8 mouse cellular contexts compared by ENCODE assay signal in genomic region chr2:169723645-169724462, GRCm38 (mm10).
A peak's percentile ranks its signal among the peaks of the same experiment; 100 is the strongest.
DNase-seq lines count a peak whose midpoint lies in the region; ATAC-seq and TF ChIP-seq lines count a peak whose summit lies in the region.

No protein-coding gene starts in this region.

- peak overlapping the region; percentile 60 for H3K4me3 ChIP-seq in gastrocnemius, adult 2 months
- no peak overlapping the region for H3K4me3 ChIP-seq in heart, embryonic 12.5 days
- H3K4me3 ChIP-seq in kidney, embryonic 16.5 days (ENCODE audit: low read length) = no peak overlapping the region

- 36% methylated on average over 24 of the region's 24 CpGs for WGBS in heart, embryonic 12.5 days
- WGBS in kidney, embryonic 16.5 days = 33% methylated on average over 24 of the region's 24 CpGs

- H3K9ac ChIP-seq in heart, embryonic 12.5 days = no peak overlapping the region
- peak overlapping the region; percentile 45 for H3K9ac ChIP-seq in kidney, embryonic 16.5 days (replicated peaks; ENCODE audit: low read length)

- H3K9me3 ChIP-seq in heart, embryonic 12.5 days (replicated peaks) = no peaks in the 10 kb centered on the region
- H3K9me3 ChIP-seq in kidney, embryonic 16.5 days (ENCODE audit: low read length) = no peaks in the 10 kb centered on the region

- H3K27ac ChIP-seq in gastrocnemius, adult 2 months = peak overlapping the region; percentile 90
- peak overlapping the region; percentile 65 for H3K27ac ChIP-seq in heart, embryonic 12.5 days (ENCODE audit: poor library complexity, severe bottlenecking)
- peak overlapping the region; percentile 73 for H3K27ac ChIP-seq in kidney, embryonic 16.5 days (ENCODE audit: low read length)

- intact Hi-C loops in gastrocnemius, adult 2 months (cut with DNase I) = loop anchor here (1.0 kb wide), 1 partner anchor 27 kb away; no protein-coding TSS in a partner anchor

- no peaks in the 10 kb centered on the region for H3K36me3 ChIP-seq in heart, embryonic 12.5 days
- no peaks in the 10 kb centered on the region for H3K36me3 ChIP-seq in kidney, embryonic 16.5 days (ENCODE audit: insufficient read depth, low read length)

- no peaks in the 10 kb centered on the region for H3K27me3 ChIP-seq in heart, embryonic 12.5 days (replicated peaks)
- no peaks in the 10 kb centered on the region for H3K27me3 ChIP-seq in kidney, embryonic 16.5 days (ENCODE audit: insufficient read depth, low read length)

- no peak for DNase-seq in gastrocnemius, adult 2 months
- no peak for DNase-seq in gastrocnemius, postnatal 10 days
- DNase-seq in lung, postnatal 14 days = peak; percentile 51
- no peak for DNase-seq in ovary, postnatal 36 days (ENCODE audit: low spot score)
- DNase-seq in spleen, postnatal 10 days (ENCODE audit: low spot score in 2 of 2) = no peak

- TF ChIP-seq CTCF in gastrocnemius, adult 2 months (IDR thresholded peaks at IDR 0.05) = no peak

- peaks cover 17% of the 10 kb centered on the region for H3K4me1 ChIP-seq in heart, embryonic 12.5 days (replicated peaks)
- peaks cover 52% of the 10 kb centered on the region for H3K4me1 ChIP-seq in kidney, embryonic 16.5 days (ENCODE audit: insufficient read depth, low read length)

- H3K4me2 ChIP-seq in heart, embryonic 12.5 days = peak overlapping the region; percentile 34
- peak overlapping the region; percentile 19; the same call in 1 of the 2 replicates for H3K4me2 ChIP-seq in kidney, embryonic 16.5 days (replicated peaks; ENCODE audit: low read depth, low read length)

- no peak for ATAC-seq in heart, embryonic 12.5 days (ENCODE audit: insufficient number of reproducible peaks, low FRiP score)
- no peak for ATAC-seq in kidney, embryonic 16.5 days (ENCODE audit: low FRiP score, low TSS enrichment)
- no peak for ATAC-seq in activated CD4-positive, CD25-positive, alpha-beta regulatory T cell, adult 4 months
